Mouse (Mus musculus) liver, embryonic 12.5 days (tissue): ENCODE measurements at regions not wholly inside any gene's neighbourhood (a gene's known extent, or its start where the extent isn't known, plus 50 kb on each side); places are given as distances from the start of the nearest gene placed in this dataset.

Source experiments
- ATAC-seq: fragments of 200-750 bp; cut with Nextera tagmentation; 2 replicates; pipeline ENCODE4 v1.8.0; 2017; ENCODE audit warnings: moderate number of reproducible peaks, mild to moderate bottlenecking, moderate library complexity
- H3K27ac ChIP-seq: fragments of 300-500 bp; sonication (generic); 2 replicates; pipeline ENCODE4 v1.5.1; 2016; ENCODE audit warnings: mild to moderate bottlenecking
- H3K27me3 ChIP-seq: fragments of 300-500 bp; sonication (generic); replicated peaks from 2 replicates; pipeline ENCODE4 v1.6.1; 2016; ENCODE audit warnings: mild to moderate bottlenecking, moderate library complexity
- H3K36me3 ChIP-seq: fragments of 300-500 bp; sonication (generic); 2 replicates; pipeline ENCODE4 v1.6.1; 2016; ENCODE audit warnings: mild to moderate bottlenecking, moderate library complexity
- H3K4me1 ChIP-seq: fragments of 300-500 bp; sonication (generic); 2 replicates; pipeline ENCODE4 v1.6.1; 2016
- H3K4me2 ChIP-seq: fragments of 300-500 bp; sonication (generic); 2 replicates; pipeline ENCODE4 v1.6.1; 2016; ENCODE audit warnings: mild to moderate bottlenecking, moderate library complexity
- H3K4me3 ChIP-seq: fragments of 300-500 bp; sonication (generic); 2 replicates; pipeline ENCODE4 v1.5.1; 2016; ENCODE audit warnings: mild to moderate bottlenecking, moderate library complexity
- H3K9ac ChIP-seq: fragments of 300-500 bp; sonication (generic); 2 replicates; pipeline ENCODE4 v1.6.1; 2016; ENCODE audit warnings: mild to moderate bottlenecking, moderate library complexity
- H3K9me3 ChIP-seq: fragments of 300-500 bp; sonication (generic); replicated peaks from 2 replicates; pipeline ENCODE4 v1.6.1; 2016; ENCODE audit warnings: mild to moderate bottlenecking, moderate library complexity
- WGBS: fragments of 180-500 bp; shearing (Covaris S2); methylation state at CpG from one replicate; pipeline ENCODE4 v1.1.7; 2016; ENCODE audit not compliant: insufficient replicate concordance; 5-methylcytosine and 5-hydroxymethylcytosine counted together

DNA sequence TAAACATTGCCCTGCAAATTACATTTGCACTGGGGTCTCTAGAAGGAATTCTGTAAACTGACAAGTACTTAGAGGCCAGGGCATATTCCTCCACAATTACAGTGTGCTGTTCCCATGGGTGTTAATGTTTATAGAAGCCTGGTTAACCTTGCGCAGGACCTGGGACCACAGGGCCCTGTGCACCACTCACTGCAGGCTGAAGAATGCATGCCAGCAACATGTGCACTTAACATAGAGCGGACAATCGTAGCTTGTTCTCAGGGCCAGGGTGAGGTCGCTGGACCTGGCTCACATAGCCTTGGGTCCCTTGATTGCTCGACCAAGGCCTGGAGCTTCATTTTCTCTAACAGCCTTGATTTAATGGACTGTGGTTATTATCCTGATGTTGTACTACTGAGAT, 168.8 kb downstream of the Hs3st3b1 start:
- ATAC-seq: no peak
- H3K9me3 ChIP-seq: no peaks in the 10 kb centered on the region
- no peak overlapping the region for H3K9ac ChIP-seq
- no peak overlapping the region for H3K4me2 ChIP-seq
- 72% methylated on average over 5 of the region's 5 CpGs for WGBS
- H3K27me3 ChIP-seq: no peaks in the 10 kb centered on the region
- no peaks in the 10 kb centered on the region for H3K4me1 ChIP-seq
- no peak overlapping the region for H3K27ac ChIP-seq
- no peak overlapping the region for H3K4me3 ChIP-seq
- no peaks in the 10 kb centered on the region for H3K36me3 ChIP-seq

DNA sequence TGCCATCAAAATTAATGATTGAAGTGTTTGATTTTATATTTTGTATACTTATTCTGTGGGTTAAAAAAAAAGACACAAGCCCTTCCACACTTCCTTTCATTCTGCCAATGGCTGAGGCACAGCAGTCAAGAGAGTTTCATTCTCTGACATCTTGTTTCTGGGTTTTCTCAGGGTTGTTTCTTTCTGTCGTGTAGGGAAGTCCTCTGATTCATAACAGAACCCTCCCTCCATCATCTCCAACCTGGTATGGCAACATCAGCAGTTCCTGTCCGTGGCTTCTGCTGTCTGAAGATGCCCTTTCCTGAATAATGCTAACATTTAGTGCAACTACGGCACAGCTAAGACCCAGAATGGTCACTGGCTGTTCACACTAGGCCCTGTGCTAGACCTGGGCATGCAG, 167.3 kb downstream of the Hs3st3b1 start:
- Histone ChIP-seq H3K4me3 (no peak overlapping the region), H3K27ac (no peak overlapping the region), H3K36me3 (no peaks in the 10 kb centered on the region), H3K9ac (no peak overlapping the region), H3K4me2 (no peak overlapping the region), H3K9me3 (no peaks in the 10 kb centered on the region), H3K27me3 (no peaks in the 10 kb centered on the region), H3K4me1 (no peaks in the 10 kb centered on the region)
- 44% methylated on average over 3 of the region's 3 CpGs for WGBS
- ATAC-seq: no peak

DNA sequence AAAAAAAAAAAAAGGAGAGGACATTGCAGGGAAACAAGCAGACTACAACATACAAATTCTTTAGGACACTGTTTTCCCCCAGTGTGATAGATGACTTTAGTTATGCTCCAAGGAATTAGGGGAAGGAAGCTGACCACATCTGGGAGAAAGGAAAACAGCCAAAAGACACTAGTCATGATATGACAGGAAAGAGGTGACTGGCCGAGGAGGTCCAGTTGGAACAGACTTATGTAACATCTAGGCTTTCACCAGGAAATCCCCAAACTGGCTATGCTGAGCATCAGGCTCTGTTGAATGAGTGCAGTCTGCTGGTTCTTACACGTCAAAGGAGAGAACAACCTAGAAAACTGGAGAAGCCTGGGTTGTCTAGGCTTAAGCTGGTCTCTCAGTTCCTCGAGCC, 163.8 kb downstream of the Hs3st3b1 start:
- Histone ChIP-seq H3K4me2 (no peak overlapping the region), H3K27me3 (no peaks in the 10 kb centered on the region), H3K9ac (no peak overlapping the region), H3K4me3 (no peak overlapping the region), H3K36me3 (no peaks in the 10 kb centered on the region), H3K9me3 (no peaks in the 10 kb centered on the region), H3K27ac (no peak overlapping the region), H3K4me1 (0 out of 2 replicates have a peak, but pooled peaks cover 5% of the 10 kb centered on the region)
- no peak for ATAC-seq
- WGBS: 61% methylated on average over 3 of the region's 3 CpGs

DNA sequence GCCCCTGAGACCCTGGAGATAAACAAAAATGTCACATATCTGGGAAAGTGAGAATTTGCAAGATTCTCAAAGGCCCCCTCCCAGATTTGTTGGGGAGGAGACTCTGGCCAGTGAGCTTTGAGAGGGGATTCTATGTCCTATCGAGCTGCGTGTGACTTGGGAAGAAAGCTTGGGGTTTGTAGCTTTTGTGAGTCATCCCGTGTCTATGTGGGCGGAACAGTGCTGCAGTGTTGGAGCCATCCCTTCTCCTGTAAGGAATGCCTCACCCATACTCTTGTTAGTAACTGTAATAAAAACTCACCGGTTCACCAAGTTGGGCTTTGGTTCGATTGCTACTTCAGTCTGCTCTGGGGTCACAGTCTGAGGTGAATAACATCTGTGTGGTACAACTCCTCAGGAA, 160.5 kb downstream of the Hs3st3b1 start:
- H3K4me1 ChIP-seq: 0 out of 2 replicates have a peak, but pooled peaks cover 5% of the 10 kb centered on the region
- H3K9me3 ChIP-seq: no peaks in the 10 kb centered on the region
- no peak for ATAC-seq
- H3K27me3 ChIP-seq: no peaks in the 10 kb centered on the region
- no peak overlapping the region for H3K4me3 ChIP-seq
- no peak overlapping the region for H3K4me2 ChIP-seq
- no peaks in the 10 kb centered on the region for H3K36me3 ChIP-seq
- no peak overlapping the region for H3K27ac ChIP-seq
- WGBS: 57% methylated on average over 6 of the region's 6 CpGs
- H3K9ac ChIP-seq: no peak overlapping the region

DNA sequence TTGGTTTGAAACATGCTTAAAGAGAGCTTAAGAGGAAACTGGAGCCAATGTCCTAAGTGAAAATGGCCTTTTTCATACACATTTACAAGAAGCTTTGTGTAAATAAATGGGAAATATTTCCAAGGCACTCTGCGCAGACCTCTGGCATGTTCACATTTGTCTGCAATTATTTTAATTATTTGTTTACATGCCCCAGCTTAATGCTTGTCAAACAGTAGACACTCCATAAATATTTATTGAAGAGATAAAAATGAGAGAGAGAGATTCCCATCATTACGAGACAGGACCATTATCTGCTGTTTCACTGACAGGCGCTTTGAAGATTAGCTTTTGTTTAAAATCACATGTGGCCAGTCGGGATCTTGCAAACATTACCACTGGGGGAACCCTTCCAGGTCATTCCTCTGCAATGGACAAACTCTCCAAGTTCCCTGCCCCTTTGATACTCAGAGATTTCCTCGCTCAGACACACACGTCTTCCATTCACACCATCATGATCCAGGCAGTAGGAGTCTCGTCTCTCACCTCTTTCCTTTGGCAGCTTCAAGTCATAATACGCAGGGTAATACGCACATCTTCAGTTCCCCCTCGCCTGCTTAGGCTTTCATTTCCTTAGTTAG, 154.3 kb downstream of the Hs3st3b1 start:
- 54% methylated on average over 10 of the region's 10 CpGs for WGBS
- Histone ChIP-seq H3K4me2 (no peak overlapping the region), H3K9ac (no peak overlapping the region), H3K9me3 (no peaks in the 10 kb centered on the region), H3K4me1 (no peaks in the 10 kb centered on the region), H3K27ac (no peak overlapping the region), H3K36me3 (no peaks in the 10 kb centered on the region), H3K27me3 (no peaks in the 10 kb centered on the region), H3K4me3 (no peak overlapping the region)
- no peak for ATAC-seq

DNA sequence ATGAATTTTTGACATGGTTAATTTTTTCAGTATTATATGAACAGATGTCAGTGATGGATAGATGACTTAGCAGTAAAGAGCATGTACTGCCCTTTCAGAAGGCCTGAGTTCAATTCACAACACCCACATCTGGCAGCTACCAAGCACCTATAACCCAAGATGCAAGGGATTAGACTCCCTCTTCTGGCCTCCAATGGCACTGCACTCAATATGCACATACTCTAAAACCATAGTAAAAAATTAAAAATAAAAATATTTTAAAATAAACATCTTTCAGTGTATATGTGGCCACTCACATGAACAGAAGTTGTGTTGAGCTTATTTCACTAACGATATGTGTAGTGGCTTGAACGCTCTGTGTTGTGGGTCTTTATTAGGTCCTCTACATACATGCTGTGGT, 152.4 kb downstream of the Hs3st3b1 start:
- H3K4me3 ChIP-seq: no peak overlapping the region
- no peaks in the 10 kb centered on the region for H3K27me3 ChIP-seq
- WGBS: 92% methylated on average over 2 of the region's 2 CpGs
- H3K36me3 ChIP-seq: no peaks in the 10 kb centered on the region
- H3K9ac ChIP-seq: no peak overlapping the region
- no peak overlapping the region for H3K4me2 ChIP-seq
- no peaks in the 10 kb centered on the region for H3K9me3 ChIP-seq
- ATAC-seq: no peak
- H3K27ac ChIP-seq: no peak overlapping the region
- no peaks in the 10 kb centered on the region for H3K4me1 ChIP-seq

DNA sequence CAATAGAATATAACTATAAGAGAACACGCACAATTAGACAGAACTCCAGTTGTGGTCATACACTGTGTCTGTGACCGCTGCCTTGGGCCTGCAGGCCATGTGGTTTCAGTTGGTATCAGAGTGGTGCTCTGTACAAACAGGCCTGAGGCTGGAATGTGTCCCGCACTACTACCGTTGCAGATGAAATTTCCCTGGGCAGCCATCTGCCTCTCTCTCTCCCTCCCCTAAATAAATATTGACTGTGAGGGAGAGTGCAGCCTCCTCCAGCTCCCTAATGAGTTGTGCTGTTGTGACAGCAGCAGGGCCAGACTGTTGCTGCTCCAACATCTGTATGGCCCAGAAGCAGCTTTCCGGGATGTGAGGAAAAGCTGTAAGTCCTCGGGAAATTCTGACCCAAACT, 146.7 kb downstream of the Hs3st3b1 start:
- peak; percentile 52; the same call in 1 of the 2 replicates for ATAC-seq
- WGBS: 58% methylated on average over 6 of the region's 6 CpGs
- Histone ChIP-seq H3K9me3 (no peaks in the 10 kb centered on the region), H3K4me3 (no peak overlapping the region), H3K9ac (no peak overlapping the region), H3K4me2 (no peak overlapping the region), H3K36me3 (no peaks in the 10 kb centered on the region), H3K27ac (no peak overlapping the region), H3K27me3 (no peaks in the 10 kb centered on the region), H3K4me1 (no peaks in the 10 kb centered on the region)

DNA sequence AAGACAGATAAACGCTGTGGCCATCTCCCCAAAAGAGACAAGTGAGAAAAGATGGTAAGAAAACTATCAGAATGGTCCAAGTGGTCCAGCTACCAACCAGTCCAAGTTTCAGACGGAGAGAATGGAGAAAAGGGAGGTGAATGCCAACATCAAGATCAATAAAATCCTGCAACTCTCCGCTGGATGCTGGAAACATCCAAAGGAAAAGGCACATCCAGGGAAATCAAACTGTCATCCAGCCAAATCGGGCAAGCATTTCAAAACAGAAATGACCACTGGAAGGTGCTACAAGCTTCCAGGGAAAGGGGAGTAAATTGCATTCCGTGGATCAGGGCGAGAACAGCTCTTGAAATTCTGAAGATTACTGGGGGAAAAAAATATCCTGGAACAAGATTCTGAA, 142.7 kb downstream of the Hs3st3b1 start:
- Histone ChIP-seq H3K9me3 (no peaks in the 10 kb centered on the region), H3K27me3 (no peaks in the 10 kb centered on the region), H3K9ac (no peak overlapping the region), H3K4me1 (no peaks in the 10 kb centered on the region), H3K4me3 (no peak overlapping the region), H3K27ac (no peak overlapping the region), H3K36me3 (no peaks in the 10 kb centered on the region), H3K4me2 (no peak overlapping the region)
- ATAC-seq: no peak
- WGBS: 61% methylated on average over 6 of the region's 6 CpGs

DNA sequence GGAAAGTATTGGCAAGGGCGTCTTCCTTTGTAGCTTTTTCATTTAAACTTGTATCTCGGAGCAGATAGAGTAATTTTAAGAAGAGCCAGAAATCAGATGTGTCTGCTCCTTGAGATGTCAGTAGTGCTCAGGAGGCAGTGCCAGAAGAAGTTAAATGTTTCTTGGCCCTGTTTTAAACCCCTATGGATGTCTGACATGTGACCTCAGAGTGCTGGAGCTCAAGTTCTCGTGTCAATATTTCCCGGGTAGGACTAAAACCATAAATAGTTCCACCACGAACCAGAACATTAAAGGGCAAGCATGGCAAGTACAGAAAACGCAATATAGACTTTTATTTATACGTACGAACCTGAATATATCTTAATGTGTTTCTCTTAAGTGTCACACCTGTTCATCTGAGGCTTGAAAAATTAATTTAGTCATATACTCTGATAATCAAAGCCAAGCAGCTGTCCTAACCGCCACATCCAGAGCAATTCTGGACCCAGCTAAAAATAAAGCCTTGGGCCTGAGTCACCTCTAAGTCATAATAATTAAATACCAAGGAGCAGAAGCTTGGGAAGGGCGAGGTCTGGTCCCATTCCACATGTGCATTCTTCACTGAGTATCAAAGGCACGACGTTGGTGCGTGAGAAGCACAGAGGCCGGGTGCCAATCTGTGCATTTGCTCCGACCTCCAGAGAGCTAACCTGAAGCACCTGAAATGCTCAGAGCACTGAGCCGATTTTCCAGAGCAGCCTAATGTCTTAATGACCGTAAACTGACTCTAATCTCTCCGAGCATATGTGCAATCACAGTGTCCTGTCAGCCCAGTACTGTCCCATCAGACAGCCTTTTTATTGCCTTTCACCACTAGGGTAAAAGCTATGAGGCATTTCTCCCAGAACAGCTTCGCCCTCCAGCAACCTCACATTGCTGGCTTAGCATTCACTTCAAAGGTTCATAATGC, 139.8 kb downstream of the Hs3st3b1 start:
- no peak overlapping the region for H3K4me3 ChIP-seq
- no peak overlapping the region for H3K4me2 ChIP-seq
- H3K36me3 ChIP-seq: no peaks in the 10 kb centered on the region
- H3K4me1 ChIP-seq: no peaks in the 10 kb centered on the region
- no peak overlapping the region for H3K9ac ChIP-seq
- no peaks in the 10 kb centered on the region for H3K27me3 ChIP-seq
- ATAC-seq: no peak
- no peak overlapping the region for H3K27ac ChIP-seq
- WGBS: 67% methylated on average over 19 of the region's 19 CpGs
- H3K9me3 ChIP-seq: no peaks in the 10 kb centered on the region

DNA sequence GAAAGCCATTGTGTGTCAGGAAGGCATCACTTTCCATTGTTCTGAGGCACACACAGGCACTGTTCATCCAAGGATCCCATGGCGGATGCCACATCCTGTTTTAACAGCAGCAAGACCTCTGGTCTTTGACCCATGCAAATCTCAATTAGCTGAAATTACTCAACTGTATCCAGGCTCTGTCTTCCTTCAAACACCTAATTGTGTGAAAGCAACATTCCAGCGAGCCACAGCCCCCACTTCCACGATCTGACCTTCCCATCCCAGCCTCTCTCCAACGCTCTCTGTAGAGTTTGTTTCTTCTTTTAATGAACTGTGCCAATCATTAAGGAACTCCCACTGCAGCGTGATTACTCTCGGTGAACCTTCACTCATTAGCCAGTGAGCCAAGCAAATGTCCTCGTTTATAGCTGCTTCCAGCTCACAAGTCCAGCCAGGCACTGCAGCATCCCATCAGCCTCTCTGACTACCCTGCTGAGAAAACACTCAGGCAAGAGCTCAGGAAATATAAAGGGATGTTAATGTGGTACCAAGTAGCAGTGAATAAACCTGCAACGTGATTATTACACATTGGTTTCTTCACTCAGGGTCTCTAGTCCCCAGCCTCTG, 136.7 kb downstream of the Hs3st3b1 start:
- H3K27ac ChIP-seq: no peak overlapping the region
- H3K9ac ChIP-seq: no peak overlapping the region
- H3K4me3 ChIP-seq: no peak overlapping the region
- H3K4me2 ChIP-seq: no peak overlapping the region
- no peaks in the 10 kb centered on the region for H3K27me3 ChIP-seq
- 34% methylated on average over 8 of the region's 8 CpGs for WGBS
- no peaks in the 10 kb centered on the region for H3K9me3 ChIP-seq
- H3K36me3 ChIP-seq: no peaks in the 10 kb centered on the region
- no peaks in the 10 kb centered on the region for H3K4me1 ChIP-seq
- ATAC-seq: no peak

DNA sequence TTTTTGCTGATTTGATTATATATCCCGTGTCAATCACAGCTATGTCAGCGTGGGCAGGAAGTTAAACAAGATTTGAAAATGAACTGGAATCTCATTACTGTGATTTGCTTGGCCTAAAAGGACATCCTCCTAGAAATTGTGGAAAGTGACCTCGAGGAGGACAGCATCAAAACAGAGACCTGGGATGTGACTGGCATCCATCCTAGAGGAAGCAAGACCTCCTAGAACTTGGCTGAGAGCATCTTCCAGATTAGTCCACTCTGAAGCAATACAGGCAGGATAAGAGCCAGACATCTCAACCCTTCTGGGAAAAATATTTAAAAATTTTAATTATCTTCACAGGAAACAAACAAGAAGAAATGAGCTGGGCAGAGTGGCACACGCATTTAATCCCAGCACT, 136.1 kb downstream of the Hs3st3b1 start:
- Histone ChIP-seq H3K4me2 (no peak overlapping the region), H3K27ac (no peak overlapping the region), H3K4me3 (no peak overlapping the region), H3K36me3 (no peaks in the 10 kb centered on the region), H3K9ac (no peak overlapping the region), H3K27me3 (no peaks in the 10 kb centered on the region), H3K4me1 (no peaks in the 10 kb centered on the region), H3K9me3 (no peaks in the 10 kb centered on the region)
- WGBS: 50% methylated on average over 4 of the region's 4 CpGs
- no peak for ATAC-seq

DNA sequence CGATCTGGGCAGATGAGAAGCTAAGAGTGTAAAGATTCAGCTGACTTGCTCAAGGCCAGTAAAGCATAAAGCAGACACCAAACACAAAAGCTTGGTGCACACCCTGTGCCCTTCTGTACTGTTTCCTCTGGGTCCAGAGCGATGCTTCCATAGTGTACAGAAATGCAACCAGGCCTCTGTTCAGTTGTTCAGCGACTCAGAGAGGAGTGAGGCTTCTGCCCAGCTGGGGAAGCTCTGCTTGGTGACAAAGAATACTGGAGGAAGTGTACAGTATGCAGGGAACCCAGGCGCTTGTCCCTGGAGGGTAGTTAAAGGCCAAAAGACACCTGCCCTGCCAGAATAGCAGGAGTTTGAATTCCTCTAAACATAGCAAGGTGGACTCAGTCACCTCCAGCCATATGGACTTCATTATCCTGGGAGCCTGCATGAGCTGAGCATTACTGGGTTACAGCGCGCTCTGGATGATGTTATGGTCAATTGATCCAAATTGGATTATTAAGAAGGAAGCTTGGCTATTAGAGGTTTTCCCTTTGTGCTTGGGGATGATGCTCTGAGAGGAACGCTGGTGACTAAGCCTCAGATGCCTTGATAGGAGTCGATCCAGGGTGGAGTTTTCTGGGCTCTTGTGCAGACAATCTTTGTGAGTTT, 132.5 kb downstream of the Hs3st3b1 start:
- no peak overlapping the region for H3K4me3 ChIP-seq
- H3K9ac ChIP-seq: no peak overlapping the region
- no peaks in the 10 kb centered on the region for H3K36me3 ChIP-seq
- no peak for ATAC-seq
- no peak overlapping the region for H3K27ac ChIP-seq
- 65% methylated on average over 8 of the region's 8 CpGs for WGBS
- no peak overlapping the region for H3K4me2 ChIP-seq
- no peaks in the 10 kb centered on the region for H3K27me3 ChIP-seq
- H3K9me3 ChIP-seq: no peaks in the 10 kb centered on the region
- no peaks in the 10 kb centered on the region for H3K4me1 ChIP-seq
